8 mouse cellular contexts compared by ENCODE assay signal in genomic region chr11:117654380-117654924, GRCm38 (mm10). TPM values are rescaled to one million over a fixed set of nuclear protein-coding genes. Genes with fewer than 3 reads are reported as not detected.
A peak's percentile ranks its signal among the peaks of the same experiment; 100 is the strongest.
DNase-seq lines count a peak whose midpoint lies in the region; ATAC-seq lines count a peak whose summit lies in the region.

No protein-coding gene starts in this region.

- WGBS in heart, embryonic 13.5 days: under 1% methylated on average over 70 of the region's 71 CpGs
- WGBS in liver, embryonic 12.5 days (ENCODE audit: insufficient replicate concordance): under 1% methylated on average over 66 of the region's 71 CpGs
- under 1% methylated on average over 68 of the region's 71 CpGs for WGBS in stomach, embryonic 15.5 days

- peak overlapping the region; percentile 51 for H3K27ac ChIP-seq in brown adipose tissue, adult 24 weeks (replicated peaks; ENCODE audit: low read depth, low read length)
- H3K27ac ChIP-seq in heart, embryonic 13.5 days (replicated peaks): peak overlapping the region; percentile 97
- peak overlapping the region; percentile 83 for H3K27ac ChIP-seq in liver, embryonic 12.5 days
- H3K27ac ChIP-seq in stomach, embryonic 15.5 days: peak overlapping the region; percentile 93

- DNase-seq in CD4-positive, CD25-positive, alpha-beta regulatory T cell, adult 2 months (ENCODE audit: low read depth, low spot score): peak; percentile 100
- DNase-seq in fat pad, adult 2 months (ENCODE audit: extremely low read depth, low read depth, low spot score): peak; percentile 90
- peak; percentile 100 for DNase-seq in kidney, postnatal 10 days
- peak; percentile 99 for DNase-seq in natural killer cell, adult 2 months (ENCODE audit: low spot score in 2 of 2)

- no peaks in the 10 kb centered on the region for H3K36me3 ChIP-seq in heart, embryonic 13.5 days
- no peaks in the 10 kb centered on the region for H3K36me3 ChIP-seq in liver, embryonic 12.5 days
- no peaks in the 10 kb centered on the region for H3K36me3 ChIP-seq in stomach, embryonic 15.5 days

- peaks cover 32% of the 10 kb centered on the region for H3K27me3 ChIP-seq in heart, embryonic 13.5 days (replicated peaks)
- peaks cover 48% of the 10 kb centered on the region for H3K27me3 ChIP-seq in liver, embryonic 12.5 days (replicated peaks)
- H3K27me3 ChIP-seq in stomach, embryonic 15.5 days (replicated peaks): peaks cover 3% of the 10 kb centered on the region; the same call in 1 of the 2 replicates

- peak overlapping the region; percentile 83 for H3K4me2 ChIP-seq in heart, embryonic 13.5 days
- peak overlapping the region; percentile 99 for H3K4me2 ChIP-seq in liver, embryonic 12.5 days
- H3K4me2 ChIP-seq in stomach, embryonic 15.5 days: peak overlapping the region; percentile 86

- H3K9ac ChIP-seq in heart, embryonic 13.5 days: peak overlapping the region; percentile 97
- H3K9ac ChIP-seq in liver, embryonic 12.5 days: peak overlapping the region; percentile 88
- H3K9ac ChIP-seq in stomach, embryonic 15.5 days: peak overlapping the region; percentile 93

- peak overlapping the region; percentile 92 for H3K4me3 ChIP-seq in brown adipose tissue, adult 24 weeks (ENCODE audit: insufficient read depth, low read depth, low read length)
- H3K4me3 ChIP-seq in heart, embryonic 13.5 days: peak overlapping the region; percentile 92
- H3K4me3 ChIP-seq in liver, embryonic 12.5 days: peak overlapping the region; percentile 83
- H3K4me3 ChIP-seq in stomach, embryonic 15.5 days (replicated peaks): peak overlapping the region; percentile 86

- ATAC-seq in heart, embryonic 13.5 days (ENCODE audit: extremely low read depth, insufficient number of reproducible peaks, low FRiP score, low TSS enrichment): peak; percentile 95
- ATAC-seq in liver, embryonic 12.5 days: peak; percentile 93
- ATAC-seq in stomach, embryonic 15.5 days (ENCODE audit: insufficient read depth, low FRiP score, low read depth): peak; percentile 98

- peaks cover 11% of the 10 kb centered on the region for H3K4me1 ChIP-seq in brown adipose tissue, adult 24 weeks (ENCODE audit: control insufficient read depth, insufficient read depth, insufficient read length, low read length)
- H3K4me1 ChIP-seq in heart, embryonic 13.5 days: peaks cover 42% of the 10 kb centered on the region
- peaks cover 51% of the 10 kb centered on the region for H3K4me1 ChIP-seq in liver, embryonic 12.5 days
- H3K4me1 ChIP-seq in stomach, embryonic 15.5 days: peaks cover 22% of the 10 kb centered on the region

- H3K9me3 ChIP-seq in heart, embryonic 13.5 days: no peaks in the 10 kb centered on the region
- no peaks in the 10 kb centered on the region for H3K9me3 ChIP-seq in liver, embryonic 12.5 days (replicated peaks)
- no peaks in the 10 kb centered on the region for H3K9me3 ChIP-seq in stomach, embryonic 15.5 days

RNA-seq across cellular contexts. Expression of gene Tnrc6c, which starts 0.4 kb away (rescaled TPM):
- 3.6 and 4.2 TPM in 2 replicates for polyA plus RNA-seq in brown adipose tissue, adult 24 weeks (2012; ENCODE audit: insufficient read depth, insufficient read length, missing spikeins)
- polyA plus RNA-seq in heart, embryonic 13.5 days (2015; fragmentation: Nextera tagmentation; extraction: Ambion mirVana): 6.0 TPM in 2 replicates
- 4.7 and 4.8 TPM in 2 replicates for polyA plus RNA-seq in liver, embryonic 12.5 days (2016; fragmentation: Nextera tagmentation; extraction: Ambion mirVana)
- polyA plus RNA-seq in stomach, embryonic 15.5 days (2015; fragmentation: Nextera tagmentation; extraction: Ambion mirVana): 11.6 and 12.2 TPM in 2 replicates

Comparison
In these comparisons a context has a peak if more than half of its experiments do, and no peak if none do; other contexts are left out.
1. Peak in every context shown above with its lines: DNase-seq, ATAC-seq, H3K4me3 ChIP-seq and H3K27ac ChIP-seq.